Mouse (Mus musculus) R1 (cell line): Measurements from ENCODE around the gene Gfi1b.

ENCODE experiments used
- DNase-seq: peaks from one replicate; pipeline ENCODE4 v3.0.0-alpha.2; 2018; ENCODE audit warnings: low read depth, low spot score

The Gfi1b gene

DNA sequence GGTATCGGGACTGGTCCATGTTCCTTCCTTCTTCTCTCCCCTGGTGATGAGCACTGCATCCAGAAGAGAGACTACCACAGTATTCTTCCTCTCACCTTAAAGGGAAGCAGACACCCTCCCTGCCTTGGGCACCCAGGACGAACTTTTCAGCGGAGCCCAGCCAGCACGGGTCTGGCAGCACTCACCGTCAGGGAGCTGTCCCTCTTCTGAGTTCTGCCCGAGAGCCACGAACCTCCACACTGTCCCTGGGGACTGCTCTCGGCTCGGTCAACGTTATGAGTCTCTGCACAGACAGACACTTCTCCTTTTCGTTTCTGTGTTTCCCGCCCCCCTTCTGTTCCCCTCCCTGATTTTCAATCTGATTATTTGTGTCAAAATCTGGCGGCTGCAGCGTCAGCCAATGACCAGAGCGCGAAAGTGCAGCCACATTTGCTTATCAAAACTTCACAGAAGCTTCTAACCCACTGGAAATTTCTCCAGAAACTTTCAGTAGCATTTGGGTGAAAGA lies at the start of gene Gfi1b:
TSS of gene Gfi1b (minus strand) at position 319 of the 508 bp plus-strand sequence.
- DNase-seq: no peak

DNA sequence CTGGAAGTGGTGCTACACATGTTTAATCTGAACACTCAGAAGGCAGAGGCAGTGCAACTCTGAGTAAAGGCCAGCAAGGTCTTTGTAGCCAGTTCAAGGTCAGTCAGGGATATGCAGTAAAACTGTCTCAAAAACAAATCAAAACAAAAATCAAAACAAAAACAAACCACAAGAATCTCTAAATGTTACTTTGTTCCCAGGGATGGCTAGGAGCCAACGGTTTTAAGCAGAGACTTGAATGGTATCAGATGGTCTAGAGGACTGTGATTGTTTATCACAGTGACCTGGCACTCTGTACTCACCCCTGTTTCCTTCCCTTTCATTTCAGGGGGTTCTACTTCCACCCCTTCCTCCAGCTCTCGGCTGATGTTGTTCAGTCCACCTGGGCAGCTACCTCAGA lies 49.7 kb upstream of the Gfi1b start:
- DNase-seq: no peak

DNA sequence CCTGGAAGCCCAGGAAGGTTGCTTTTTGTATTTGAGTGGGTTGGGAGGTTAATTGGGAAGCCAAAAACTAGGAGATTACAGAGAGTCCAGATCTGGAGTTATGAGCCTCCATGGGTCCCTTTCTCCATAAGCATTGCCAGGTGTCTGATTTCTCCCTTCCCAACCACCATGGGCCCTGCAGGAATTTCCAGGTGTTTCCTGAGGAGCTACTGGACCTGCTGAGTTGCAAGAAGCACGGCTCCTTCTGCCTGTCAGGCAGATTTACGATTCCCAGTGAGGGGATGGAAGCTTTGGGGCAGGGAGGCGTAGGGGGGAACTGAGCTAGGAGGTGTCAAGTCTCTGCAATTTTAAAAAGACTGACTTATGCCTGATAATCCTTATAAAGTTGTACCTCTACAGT lies 44.0 kb upstream of the Gfi1b start:
- DNase-seq: no peak

DNA sequence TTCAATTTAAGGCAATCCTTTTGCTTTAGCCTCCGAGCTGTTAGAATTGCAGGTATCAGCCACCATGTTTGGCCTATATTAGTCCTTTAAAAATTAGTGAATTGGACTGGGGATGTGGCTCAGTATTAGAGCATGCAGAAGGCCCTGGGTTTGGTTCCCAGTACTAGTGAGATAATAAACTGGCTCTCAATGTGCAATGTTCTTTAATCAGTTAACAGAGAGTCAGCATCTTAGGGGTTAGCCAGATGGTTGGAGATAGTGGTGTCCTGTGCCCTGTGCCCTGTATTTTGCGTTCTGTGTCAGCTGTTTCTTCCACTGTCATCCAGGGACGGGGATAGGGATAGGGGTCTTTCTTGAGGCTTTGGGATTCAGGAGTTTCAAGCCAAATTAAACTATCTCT lies 41.1 kb upstream of the Gfi1b start:
- DNase-seq: no peak

DNA sequence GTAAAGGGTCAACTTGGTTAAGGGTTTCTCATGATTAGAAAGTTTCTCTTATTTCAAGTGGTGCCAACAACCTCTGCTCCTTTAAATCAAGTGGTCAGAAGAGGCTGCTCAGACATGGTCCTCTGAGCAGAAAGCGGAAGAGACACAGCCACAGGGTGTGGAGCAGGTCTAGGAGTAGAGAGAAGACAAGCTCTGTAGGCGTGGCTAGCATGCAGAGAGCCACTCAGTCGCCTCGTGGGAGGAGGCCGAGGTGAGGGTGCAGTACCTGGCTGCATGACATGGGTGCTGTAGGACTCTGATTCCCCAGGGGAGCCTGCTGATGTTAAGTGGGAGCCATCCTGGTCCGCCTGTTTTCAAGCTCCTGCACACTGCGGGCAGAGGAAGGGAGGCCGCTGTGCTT lies 34.4 kb upstream of the Gfi1b start:
- peak; percentile 74 for DNase-seq

DNA sequence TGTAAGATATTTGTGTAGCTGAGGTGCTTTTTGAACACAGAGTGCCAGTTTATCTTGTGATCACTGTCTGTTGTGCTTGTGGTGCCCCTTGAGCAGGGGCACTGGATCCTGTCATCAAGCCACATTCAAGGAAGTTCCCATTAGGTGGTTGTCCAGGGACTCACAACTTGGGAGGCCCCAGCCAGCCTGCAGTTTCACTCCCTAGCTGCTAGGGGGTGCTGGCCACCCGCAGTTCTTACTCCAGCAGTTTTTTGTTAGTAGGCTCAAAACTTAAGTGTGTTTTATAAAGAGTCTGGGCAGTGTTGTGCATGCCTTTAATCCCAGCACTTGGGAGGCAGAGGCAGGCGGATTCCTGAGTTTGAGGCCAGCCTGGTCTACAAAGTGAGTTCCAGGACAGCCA lies 32.5 kb upstream of the Gfi1b start:
- peak; percentile 75 for DNase-seq

DNA sequence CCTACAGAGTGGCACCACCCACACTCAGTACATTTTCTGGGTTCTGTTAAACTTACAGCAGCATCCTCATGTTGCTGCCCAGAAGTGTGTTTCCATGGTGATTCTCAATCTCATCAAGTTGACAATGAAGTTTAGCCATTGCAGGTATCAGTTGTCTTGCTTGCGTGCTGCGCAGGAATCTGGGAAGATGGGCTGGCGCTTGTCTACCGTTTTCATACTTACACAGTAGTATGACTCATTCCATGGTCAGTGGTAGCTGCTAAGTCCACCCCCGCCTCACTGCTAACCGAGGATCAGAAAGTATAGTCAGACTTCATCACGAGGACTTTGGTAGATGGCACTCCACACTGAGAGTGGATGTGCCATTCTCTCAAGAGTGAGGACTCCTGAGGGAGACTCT lies 31.6 kb upstream of the Gfi1b start:
- no peak for DNase-seq

DNA sequence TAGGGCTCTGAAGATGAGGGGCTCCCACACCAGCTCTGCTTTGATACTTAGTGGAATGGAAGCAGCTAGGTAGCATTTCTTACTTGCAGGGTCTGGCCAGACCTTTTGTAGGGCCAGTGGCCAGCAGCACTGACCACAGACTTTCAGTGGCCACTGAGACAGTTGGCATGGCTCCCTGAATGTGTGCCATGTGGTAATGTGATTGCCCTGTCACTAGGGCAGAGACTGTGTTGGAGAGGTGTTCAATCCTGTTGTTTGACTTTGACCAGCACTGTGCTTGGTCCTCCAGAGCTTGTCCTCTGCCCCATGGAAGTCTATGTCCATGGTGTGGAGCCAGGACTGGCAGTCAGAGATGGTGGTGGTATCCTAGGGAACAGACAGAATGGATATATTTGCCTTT lies 28.7 kb upstream of the Gfi1b start:
- no peak for DNase-seq

DNA sequence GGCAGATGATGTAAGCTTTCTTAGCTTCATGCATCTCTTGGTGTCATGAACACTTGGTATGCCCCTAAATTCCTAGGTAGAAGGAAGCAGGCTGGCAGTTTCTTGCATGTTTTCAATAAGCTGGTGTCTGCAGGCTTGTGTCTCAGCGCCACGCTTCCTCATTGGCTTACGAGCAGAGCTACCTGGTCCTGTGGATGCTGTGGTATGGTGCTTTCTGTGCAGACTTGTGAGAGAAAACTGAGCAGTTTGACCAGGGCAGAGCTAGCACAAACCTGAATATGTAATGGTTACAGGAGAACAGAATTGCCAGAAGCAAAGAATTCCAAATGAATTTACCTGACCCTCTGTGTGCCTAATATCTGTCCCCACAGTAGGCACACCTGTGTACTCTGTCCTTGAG lies 21.3 kb upstream of the Gfi1b start:
- DNase-seq: no peak

DNA sequence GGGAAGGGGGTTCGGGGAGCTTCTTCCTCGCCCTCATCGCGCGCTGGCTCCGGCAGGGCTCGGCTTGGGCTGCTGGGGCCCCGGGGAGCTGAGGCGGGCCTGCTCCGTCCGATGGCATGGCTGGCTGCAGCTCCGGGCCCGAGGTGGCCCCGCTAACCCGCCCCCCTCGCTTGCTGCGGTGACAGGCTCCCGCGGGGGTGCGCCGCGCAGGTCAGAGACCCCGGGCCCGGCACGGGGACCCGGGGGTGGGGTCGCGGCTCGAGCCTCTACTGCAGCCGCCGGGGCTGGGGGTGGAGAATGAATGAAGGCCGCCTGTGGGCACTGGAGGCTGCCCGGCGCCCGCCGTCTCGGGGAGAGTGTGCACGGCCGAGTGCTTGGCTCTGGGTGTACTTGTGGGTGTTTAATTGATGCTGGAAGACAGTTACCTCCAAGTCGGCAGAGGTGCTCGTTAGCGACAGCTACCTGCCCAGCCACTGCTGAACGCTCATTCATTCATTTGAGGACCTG lies 19.7 kb upstream of the Gfi1b start:
- peak; percentile 72 for DNase-seq

DNA sequence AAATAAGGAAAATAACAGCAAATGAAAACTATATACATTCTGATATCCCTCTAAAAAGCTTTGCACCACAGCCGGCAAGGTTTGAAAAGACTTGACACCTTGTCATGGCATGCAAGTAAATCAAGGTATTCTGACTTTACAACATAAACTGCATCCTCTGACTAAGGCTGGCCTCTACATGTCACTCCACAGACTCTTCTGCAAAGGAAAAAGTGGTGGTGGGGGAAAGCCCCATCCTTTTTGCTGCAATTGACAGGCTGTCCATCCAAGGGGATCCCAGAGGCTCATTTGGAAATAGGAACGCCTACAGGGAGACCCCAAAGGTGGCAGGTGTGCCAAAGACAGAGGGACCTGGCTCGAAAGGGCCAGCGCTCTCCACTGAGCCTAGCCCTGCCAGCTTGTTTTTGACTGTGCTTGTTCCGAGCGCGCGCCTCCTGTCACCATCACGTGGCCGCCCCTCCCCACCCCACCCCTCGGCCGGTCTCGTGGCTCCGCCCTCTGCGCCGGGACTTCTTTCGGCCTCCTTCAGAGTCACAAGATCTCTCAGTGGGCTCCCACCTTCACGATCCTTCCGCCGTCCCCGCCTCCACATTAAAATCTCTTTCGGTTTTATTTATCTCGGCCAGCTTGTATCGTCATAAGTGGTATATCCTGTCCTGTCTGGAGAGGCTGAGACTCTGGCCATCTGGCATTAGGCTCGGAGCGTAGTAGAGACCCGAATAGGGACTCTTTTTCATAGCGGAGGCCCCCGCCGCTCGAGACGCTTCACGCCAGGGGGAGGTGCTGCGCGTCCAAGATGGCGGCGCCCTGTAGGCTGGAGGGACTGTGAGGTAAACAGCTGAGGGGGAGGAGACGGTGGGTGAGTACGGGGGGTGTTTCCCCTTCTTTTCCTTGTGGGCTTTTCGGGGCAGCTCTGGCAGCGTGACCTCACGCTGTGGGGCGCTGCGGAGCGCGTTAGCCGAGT lies 19.0 kb upstream of the Gfi1b start, which contains the start of gene Tsc1:
TSS of gene Tsc1 (plus strand) at position 768 of the 964 bp plus-strand sequence.
- DNase-seq: peak; percentile 97

DNA sequence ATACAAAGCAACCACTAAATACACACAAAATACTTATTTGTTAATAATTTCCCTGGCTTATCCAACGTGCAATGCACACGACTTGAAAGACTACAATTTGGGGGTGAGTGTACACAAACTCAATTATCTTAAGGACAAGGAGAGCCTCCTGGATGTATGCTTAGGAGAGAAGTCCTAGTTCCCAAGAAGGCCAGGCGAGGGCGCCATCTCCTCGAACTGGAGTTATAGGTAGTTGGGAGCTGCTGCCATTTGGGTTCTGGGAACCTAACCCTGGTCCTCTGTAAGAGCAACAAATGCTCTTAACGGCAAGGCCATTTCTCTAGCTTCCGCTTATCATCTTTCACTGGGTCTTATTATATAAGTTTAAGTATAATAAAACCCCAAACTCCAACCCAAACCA lies 18.0 kb upstream of the Gfi1b start:
- peak; percentile 92 for DNase-seq

DNA sequence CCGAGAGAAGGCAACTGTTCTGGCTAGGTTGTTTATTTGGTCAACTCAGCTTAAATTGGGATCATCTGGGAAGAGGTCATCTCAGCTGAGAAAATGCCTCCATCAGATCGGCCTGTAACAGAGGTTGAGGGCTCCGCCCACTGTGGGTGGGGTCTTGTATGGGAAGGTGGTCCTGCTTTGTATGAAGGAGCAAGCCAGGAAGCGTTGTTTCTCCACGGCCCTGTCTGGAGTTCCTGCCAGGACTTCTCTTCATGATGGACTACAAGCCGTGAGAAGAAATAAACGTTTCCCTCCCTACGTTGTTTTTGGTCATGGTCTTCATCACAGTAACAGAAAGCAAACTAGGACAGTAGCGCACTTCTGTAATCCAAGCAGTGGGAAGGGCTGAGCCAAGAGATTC lies 17.1 kb upstream of the Gfi1b start:
- peak; percentile 89 for DNase-seq

DNA sequence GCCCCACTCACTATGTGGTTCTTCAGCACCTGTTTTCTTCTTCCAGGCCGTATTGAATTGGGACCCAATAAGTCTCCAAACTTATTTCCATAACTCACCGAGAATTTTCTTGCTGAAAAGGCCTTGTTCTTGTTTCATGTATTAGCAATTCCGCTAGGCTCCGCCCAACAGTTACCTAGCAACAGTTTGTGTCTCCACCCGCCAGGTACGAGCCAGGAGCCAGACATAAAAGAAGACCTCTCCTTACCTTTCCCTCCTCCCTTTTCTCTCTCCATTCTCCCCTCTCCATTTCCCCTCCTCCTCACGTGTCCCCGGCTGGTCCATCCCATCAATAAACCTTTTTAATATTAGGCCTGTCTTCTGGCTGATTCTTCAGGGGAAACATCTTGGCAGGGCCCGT lies 16.6 kb upstream of the Gfi1b start:
- DNase-seq: peak; percentile 80

DNA sequence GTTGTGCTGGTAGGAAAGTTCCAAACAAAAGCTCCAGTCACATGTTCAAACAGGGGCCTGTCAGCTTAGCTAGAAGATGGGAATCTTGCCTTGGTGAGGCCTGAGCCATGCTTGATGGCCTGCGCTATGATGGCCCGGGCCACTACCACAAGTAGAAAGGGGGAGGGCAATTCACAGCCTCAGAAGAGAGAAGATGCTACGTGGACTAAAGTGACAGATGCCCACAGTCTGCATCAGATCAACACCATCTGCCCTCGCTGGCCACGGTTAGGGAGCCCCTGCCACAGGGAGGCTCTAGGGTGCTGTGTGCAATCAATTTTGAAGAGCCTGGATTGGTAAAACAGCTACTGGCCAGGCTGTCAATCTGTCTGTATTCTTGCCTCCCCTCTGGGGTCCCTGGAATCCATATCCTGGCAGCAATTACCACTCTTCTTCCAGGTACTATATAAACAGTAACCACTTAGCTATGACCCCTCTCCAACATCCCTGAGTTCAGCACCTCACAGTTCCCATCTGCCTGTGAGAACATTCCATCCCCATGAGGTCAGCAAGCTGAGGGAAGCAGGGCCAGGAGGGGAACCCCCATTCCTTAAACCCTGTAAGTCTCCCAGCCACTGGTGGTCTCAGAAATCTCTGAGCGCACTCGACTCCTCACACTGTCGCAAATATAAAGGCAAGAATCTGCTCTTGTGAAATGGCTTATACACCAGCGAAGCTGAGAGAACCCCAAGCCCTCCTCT lies 15.5 kb upstream of the Gfi1b start:
- no peak for DNase-seq

DNA sequence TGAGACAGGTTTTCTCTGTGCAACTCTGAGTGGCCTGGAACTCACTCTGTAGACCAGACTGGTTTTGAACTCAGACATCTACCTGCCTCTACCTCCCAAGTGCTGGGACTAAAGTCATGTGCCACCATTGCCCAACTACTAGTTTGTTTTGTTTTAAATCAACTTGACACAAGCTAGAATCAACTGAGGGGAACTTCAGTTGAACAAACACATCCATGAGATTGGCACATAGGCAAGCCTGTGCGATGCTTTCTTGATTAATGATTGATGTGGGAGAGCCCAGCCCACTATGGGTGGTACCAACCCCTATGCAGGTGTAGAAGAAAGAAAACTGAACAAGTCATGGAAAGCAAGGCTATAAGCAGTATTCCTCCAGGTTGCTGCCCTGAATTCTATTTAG lies 13.4 kb upstream of the Gfi1b start:
- DNase-seq: no peak

DNA sequence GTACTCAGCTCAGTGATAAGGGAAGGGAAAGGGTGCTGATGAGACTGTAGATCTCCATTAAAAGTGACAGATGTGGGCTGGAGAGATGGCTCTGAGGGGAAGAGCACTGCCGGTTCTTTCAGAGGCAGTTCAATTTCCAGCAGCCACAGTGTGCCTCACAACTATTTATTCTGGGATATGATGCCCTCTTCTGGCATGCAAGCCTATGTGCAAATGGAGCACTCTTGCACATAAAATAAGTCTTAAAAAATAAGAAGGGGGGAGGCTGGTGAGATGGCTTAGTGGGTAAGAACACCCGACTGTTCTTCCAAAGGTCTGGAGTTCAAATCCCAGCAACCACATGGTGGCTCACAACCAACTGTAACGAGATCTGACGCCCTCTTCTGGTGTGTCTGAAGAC lies 11.4 kb upstream of the Gfi1b start:
- no peak for DNase-seq

DNA sequence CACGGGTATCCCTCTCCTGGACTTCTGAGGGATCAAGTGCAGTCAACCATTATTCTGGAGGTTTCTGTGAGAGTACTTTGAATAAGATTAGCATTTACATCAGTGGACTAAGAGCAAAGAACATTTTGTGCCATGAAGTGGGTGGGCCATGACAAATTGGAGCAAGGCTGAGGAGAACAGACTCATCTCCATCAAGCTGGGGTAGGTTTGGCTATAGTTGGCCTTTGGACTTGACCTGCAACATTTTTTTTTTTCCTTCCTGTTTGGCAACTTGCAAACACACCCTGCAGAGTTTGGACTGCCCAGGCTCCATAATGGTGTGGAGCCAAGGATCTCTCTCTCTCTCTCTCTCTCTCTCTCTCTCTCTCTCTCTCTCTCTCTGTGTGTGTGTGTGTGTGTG lies 10.8 kb upstream of the Gfi1b start:
- no peak for DNase-seq

DNA sequence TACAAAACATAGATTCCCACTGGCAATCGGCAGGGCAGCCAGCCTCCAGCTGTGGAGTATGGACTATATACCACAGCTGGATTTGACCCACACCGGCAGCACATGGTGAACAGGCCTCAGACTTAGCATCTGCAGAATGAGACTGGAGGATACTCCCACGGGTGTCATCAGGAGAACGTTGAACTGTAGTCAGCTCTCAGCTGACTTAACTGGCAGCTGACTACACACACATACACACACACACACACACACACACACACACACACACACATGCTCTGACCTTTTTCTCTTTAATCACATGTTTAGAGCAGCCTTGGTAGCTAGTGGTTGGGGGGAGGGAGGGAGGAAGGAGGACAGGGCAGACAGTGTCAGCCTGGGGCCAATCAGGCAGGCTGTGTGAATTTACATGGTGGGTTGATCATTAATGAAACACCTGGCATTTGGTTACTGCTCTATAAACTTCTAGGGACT lies 8.2 kb upstream of the Gfi1b start:
- DNase-seq: no peak

DNA sequence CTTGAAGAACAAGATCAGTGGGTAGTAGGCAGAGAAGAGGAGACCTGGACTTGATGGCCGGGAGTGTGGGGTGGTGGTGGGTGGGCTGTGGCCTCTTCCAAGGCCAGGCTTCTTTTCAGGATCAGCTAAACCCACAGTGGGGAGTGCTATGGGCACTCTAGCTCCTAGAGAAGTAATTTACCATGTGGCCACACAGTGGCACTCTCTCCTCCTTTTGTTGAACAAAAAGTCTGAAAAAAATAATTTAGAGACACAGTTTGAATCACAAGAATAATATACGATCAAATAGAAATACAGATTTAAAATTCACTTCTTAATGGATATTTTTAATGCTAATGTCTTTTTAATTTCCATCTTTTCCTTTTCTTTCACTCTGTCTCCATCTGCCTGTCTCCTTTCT lies 6.3 kb upstream of the Gfi1b start:
- no peak for DNase-seq

DNA sequence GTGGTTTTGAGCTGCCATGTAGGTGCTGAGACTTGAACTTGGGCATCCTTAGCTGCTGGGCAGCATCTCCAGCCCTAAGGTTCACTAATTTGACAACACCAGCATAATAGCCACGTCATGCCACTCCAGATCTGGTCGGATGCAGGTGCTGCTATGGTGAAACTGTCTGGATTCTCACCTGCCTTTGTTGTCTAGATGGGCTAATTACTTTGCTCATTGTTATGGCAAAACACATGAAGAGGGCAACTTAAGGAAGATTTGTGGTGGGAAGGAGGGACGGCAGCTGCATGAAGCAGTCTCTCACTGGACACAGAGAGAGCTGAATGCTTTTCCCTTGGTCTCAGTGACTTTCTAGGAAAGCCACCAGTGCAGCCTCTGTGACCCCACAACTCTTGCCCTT lies 4.3 kb upstream of the Gfi1b start:
- DNase-seq: no peak

DNA sequence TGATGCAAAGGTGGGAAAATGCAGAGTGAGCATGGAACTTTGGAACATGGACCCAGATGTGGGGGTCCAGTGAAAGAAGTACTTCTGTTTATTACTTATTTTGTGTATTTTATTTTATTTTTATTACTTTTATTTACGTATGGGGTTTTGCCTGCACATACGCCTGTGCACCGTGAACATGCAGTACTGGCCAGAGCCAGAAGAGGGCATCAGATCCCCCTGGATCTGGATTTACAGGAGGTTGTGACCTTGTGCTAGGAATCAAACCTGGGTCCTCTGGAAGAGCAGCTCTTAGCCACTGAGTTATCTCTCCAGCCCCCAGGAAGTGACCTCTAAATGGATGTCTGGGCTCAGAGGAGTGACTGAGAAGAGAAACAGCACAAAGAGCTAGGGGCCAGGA lies 3.1 kb upstream of the Gfi1b start:
- DNase-seq: peak; percentile 64
